Mouse (Mus musculus) liver, adult 2 months (tissue): ENCODE measurements around the gene Dgkz.

Experiments
- CTCF ChIP-seq: fragments of 200-500 bp; IDR thresholded peaks from 2 replicates; pipeline ENCODE4 v1.5.1; 2011; ENCODE audit warnings: low read depth, low read length, control low read depth
- POLR2A ChIP-seq: fragments of 200-500 bp; IDR thresholded peaks from 2 replicates; pipeline ENCODE4 v1.6.1; 2011; ENCODE audit warnings: low read length, control low read depth; ENCODE audit not compliant: insufficient read depth; ENCODE audit errors: extremely low read depth

DNA sequence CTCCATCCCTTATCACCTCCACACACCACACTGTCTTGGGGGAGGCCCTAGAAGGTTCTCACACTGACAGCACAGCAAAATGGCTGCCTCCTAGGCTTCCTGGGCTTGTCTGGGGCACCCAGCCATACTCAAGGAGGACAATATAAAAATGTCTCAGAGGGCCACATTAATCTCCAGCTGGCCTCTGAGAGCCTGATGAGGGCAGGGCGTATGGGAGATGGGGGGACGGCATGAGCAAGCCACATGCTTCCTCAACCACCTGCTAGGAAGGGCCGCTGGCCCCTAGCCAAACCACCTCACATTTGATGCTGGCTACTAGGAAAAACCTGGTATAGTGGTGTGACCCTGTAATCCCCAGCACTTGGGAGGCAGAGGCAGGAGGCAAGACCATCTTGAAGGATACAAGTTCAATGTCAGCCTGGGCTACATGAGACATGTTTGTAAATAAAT is 26.8 kb downstream of the Dgkz start:
- TF ChIP-seq POLR2A: no peak
- no peak for TF ChIP-seq CTCF
